ENCODE assay signal across 9 mouse cellular contexts in the genomic region with DNA sequence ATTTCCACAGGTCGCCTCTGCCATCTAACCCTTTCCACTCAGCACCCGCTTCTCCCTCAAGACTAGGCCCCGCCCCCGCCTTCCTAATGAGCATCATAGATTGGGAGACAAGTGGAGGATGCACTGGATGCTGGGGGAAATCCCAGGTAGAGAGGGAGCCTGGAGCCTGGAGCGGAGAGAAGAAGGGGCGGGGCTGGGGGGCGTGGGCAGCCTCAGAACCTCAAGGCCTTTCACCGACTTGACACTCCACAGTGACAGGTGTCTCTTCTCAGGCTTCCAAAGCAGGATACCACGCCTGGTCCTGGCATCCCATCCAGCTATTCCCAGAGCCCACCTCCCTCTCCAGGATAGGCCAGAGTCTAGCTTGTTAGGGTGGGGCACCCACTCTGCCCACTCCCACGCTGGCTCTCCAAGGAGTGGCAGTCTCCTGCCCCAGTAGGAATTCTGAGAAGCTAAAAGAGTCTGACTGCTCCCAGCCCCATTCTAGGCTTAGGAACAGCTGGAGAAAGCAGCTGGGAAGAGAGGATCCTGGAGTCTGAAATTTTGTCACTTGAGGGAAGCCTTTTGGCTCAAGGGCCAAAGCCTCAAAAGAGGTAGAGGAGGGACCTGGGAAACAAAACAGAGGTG. TPM values are rescaled to one million over a fixed set of nuclear protein-coding genes. Genes with fewer than 3 reads are reported as not detected.
A peak's percentile ranks its signal among the peaks of the same experiment; 100 is the strongest.
DNase-seq lines count a peak whose midpoint lies in the region; ATAC-seq lines count a peak whose summit lies in the region.
"Had no signal": no experiment of that assay in that cellular context is flagged by ENCODE, and none has a peak within 500 bp of the region (broad histone marks: within the 10 kb centered on the region; RNA-seq: fewer than 3 reads in every experiment).

No protein-coding gene starts in this region.

- H3K4me1 ChIP-seq in heart, embryonic 15.5 days (replicated peaks) = peaks cover 56% of the 10 kb centered on the region
- H3K4me1 ChIP-seq in limb, embryonic 15.5 days = peaks cover 43% of the 10 kb centered on the region
- H3K4me1 ChIP-seq in stomach, embryonic 14.5 days (ENCODE audit: control insufficient read depth, insufficient read depth, low read length) = peaks cover 42% of the 10 kb centered on the region

- H3K4me2 ChIP-seq in heart, embryonic 15.5 days = peak overlapping the region; percentile 88
- H3K4me2 ChIP-seq in limb, embryonic 15.5 days = peak overlapping the region; percentile 78
- H3K4me2 ChIP-seq in stomach, embryonic 14.5 days (replicated peaks; ENCODE audit: low read depth, low read length) = peak overlapping the region; percentile 92

- peak overlapping the region; percentile 93 for H3K4me3 ChIP-seq in heart, embryonic 15.5 days
- peak overlapping the region; percentile 96 for H3K4me3 ChIP-seq in limb, embryonic 15.5 days
- peak overlapping the region; percentile 96 for H3K4me3 ChIP-seq in stomach, embryonic 14.5 days (ENCODE audit: low read depth, low read length)

- peak; percentile 27; the same call in 1 of the 2 replicates for ATAC-seq in heart, embryonic 15.5 days (replicated peaks; ENCODE audit: insufficient number of reproducible peaks, insufficient read depth, low FRiP score, low read depth)
- ATAC-seq in limb, embryonic 15.5 days (ENCODE audit: insufficient number of reproducible peaks, low FRiP score, low TSS enrichment, low read depth) = peak; percentile 64
- peak; percentile 57 for ATAC-seq in stomach, embryonic 14.5 days (ENCODE audit: insufficient number of reproducible peaks, insufficient read depth, low FRiP score, low read depth)
- ATAC-seq in megakaryocyte-erythroid progenitor cell, adult 5-6 weeks (replicated peaks; ENCODE audit: low FRiP score, low TSS enrichment, poor library complexity, severe bottlenecking) = no peak
- ATAC-seq: Patski had no signal

- peaks cover 19% of the 10 kb centered on the region; the same call in 1 of the 2 replicates for H3K36me3 ChIP-seq in heart, embryonic 15.5 days
- peaks cover 32% of the 10 kb centered on the region for H3K36me3 ChIP-seq in limb, embryonic 15.5 days
- H3K36me3 ChIP-seq in stomach, embryonic 14.5 days (ENCODE audit: control insufficient read depth, insufficient read depth, low read length) = peaks cover 21% of the 10 kb centered on the region

- 24% methylated on average over 10 of the region's 10 CpGs for WGBS in heart, embryonic 15.5 days
- WGBS in limb, embryonic 15.5 days = 17% methylated on average over 10 of the region's 10 CpGs
- WGBS in stomach, embryonic 14.5 days = 6% methylated on average over 10 of the region's 10 CpGs

- H3K27ac ChIP-seq in heart, embryonic 15.5 days = peak overlapping the region; percentile 87
- peak overlapping the region; percentile 96 for H3K27ac ChIP-seq in limb, embryonic 15.5 days
- H3K27ac ChIP-seq in stomach, embryonic 14.5 days (ENCODE audit: low read length) = peak overlapping the region; percentile 92

- H3K9ac ChIP-seq in heart, embryonic 15.5 days = peak overlapping the region; percentile 93
- H3K9ac ChIP-seq in limb, embryonic 15.5 days = no peak overlapping the region
- H3K9ac ChIP-seq in stomach, embryonic 14.5 days (replicated peaks; ENCODE audit: low read depth, low read length) = peak overlapping the region; percentile 96; the same call in 1 of the 2 replicates

- H3K9me3 ChIP-seq in heart, embryonic 15.5 days (replicated peaks) = no peaks in the 10 kb centered on the region
- no peaks in the 10 kb centered on the region for H3K9me3 ChIP-seq in limb, embryonic 15.5 days
- H3K9me3 ChIP-seq in stomach, embryonic 14.5 days (ENCODE audit: control insufficient read depth, low read depth, low read length) = no peaks in the 10 kb centered on the region

- peak; percentile 59 for DNase-seq in kidney, postnatal 10 days
- no peak for DNase-seq in kidney, adult 8-10 months
- peak; percentile 68 for DNase-seq in cerebellum, adult 9-10 months
- no peak for DNase-seq in adrenal gland, postnatal 10 days

- 0 out of 2 replicates have a peak, but pooled peaks cover 3% of the 10 kb centered on the region for H3K27me3 ChIP-seq in heart, embryonic 15.5 days
- peaks cover 8% of the 10 kb centered on the region; the same call in 1 of the 2 replicates for H3K27me3 ChIP-seq in limb, embryonic 15.5 days
- H3K27me3 ChIP-seq in stomach, embryonic 14.5 days (ENCODE audit: control insufficient read depth, insufficient read depth, low read length) = no peaks in the 10 kb centered on the region
- H3K27me3 ChIP-seq: Patski had no signal

RNA-seq across cellular contexts. Expression of a gene that starts 2.1 kb away (rescaled TPM):
- polyA plus RNA-seq in heart, embryonic 15.5 days (2015; fragmentation: Nextera tagmentation; extraction: Ambion mirVana) = 2.7 and 5.7 TPM in 2 replicates
- polyA plus RNA-seq in limb, embryonic 15.5 days (2015; fragmentation: Nextera tagmentation; extraction: Ambion mirVana) = 4.9 and 5.7 TPM in 2 replicates
- 7.1 and 8.0 TPM in 2 replicates for polyA plus RNA-seq in stomach, embryonic 14.5 days (2014; fragmentation: Nextera tagmentation; extraction: Ambion mirVana)
- 0.82 TPM in 1 of 2 replicates, not detected in the other for total RNA-seq in megakaryocyte-erythroid progenitor cell, adult 5-6 weeks (2014; fragmentation: Nextera tagmentation)
- total RNA-seq in megakaryocyte-erythroid progenitor cell, adult 5-6 weeks (2017) = 0.28 TPM in 1 of 2 replicates, not detected in the other
- 10 to 100 TPM; 12.3 to 15.3 TPM for total RNA-seq in adrenal gland, postnatal 10 days (2021)

RNA-seq across cellular contexts. Expression of a gene that starts 15.3 kb away (rescaled TPM):
- 198 and 242 TPM in 2 replicates for polyA plus RNA-seq in heart, embryonic 15.5 days (2015; fragmentation: Nextera tagmentation; extraction: Ambion mirVana)
- 192 and 215 TPM in 2 replicates for polyA plus RNA-seq in limb, embryonic 15.5 days (2015; fragmentation: Nextera tagmentation; extraction: Ambion mirVana)
- 112 and 122 TPM in 2 replicates for polyA plus RNA-seq in stomach, embryonic 14.5 days (2014; fragmentation: Nextera tagmentation; extraction: Ambion mirVana)
- total RNA-seq in megakaryocyte-erythroid progenitor cell, adult 5-6 weeks (2014; fragmentation: Nextera tagmentation) = 16.1 and 17.8 TPM in 2 replicates
- total RNA-seq in megakaryocyte-erythroid progenitor cell, adult 5-6 weeks (2017) = 5.4 and 14.2 TPM in 2 replicates
- total RNA-seq in adrenal gland, postnatal 10 days (2021) = 100 to 1,000 TPM; 161 to 189 TPM

RNA-seq across cellular contexts. Expression of a gene that starts 24.5 kb away (rescaled TPM):
- 8.7 TPM in 2 replicates for polyA plus RNA-seq in heart, embryonic 15.5 days (2015; fragmentation: Nextera tagmentation; extraction: Ambion mirVana)
- 6.6 and 6.9 TPM in 2 replicates for polyA plus RNA-seq in limb, embryonic 15.5 days (2015; fragmentation: Nextera tagmentation; extraction: Ambion mirVana)
- polyA plus RNA-seq in stomach, embryonic 14.5 days (2014; fragmentation: Nextera tagmentation; extraction: Ambion mirVana) = 6.4 and 7.5 TPM in 2 replicates
- total RNA-seq in megakaryocyte-erythroid progenitor cell, adult 5-6 weeks (2014; fragmentation: Nextera tagmentation) = 27.7 and 30.8 TPM in 2 replicates
- total RNA-seq in megakaryocyte-erythroid progenitor cell, adult 5-6 weeks (2017) = 26.5 and 73.4 TPM in 2 replicates
- 1 to 10 TPM; 4.3 to 5.7 TPM for total RNA-seq in adrenal gland, postnatal 10 days (2021)

RNA-seq across cellular contexts. Expression of a gene that starts 37.6 kb away (rescaled TPM):
- polyA plus RNA-seq in heart, embryonic 15.5 days (2015; fragmentation: Nextera tagmentation; extraction: Ambion mirVana) = 293 and 321 TPM in 2 replicates
- 184 and 195 TPM in 2 replicates for polyA plus RNA-seq in limb, embryonic 15.5 days (2015; fragmentation: Nextera tagmentation; extraction: Ambion mirVana)
- 215 and 216 TPM in 2 replicates for polyA plus RNA-seq in stomach, embryonic 14.5 days (2014; fragmentation: Nextera tagmentation; extraction: Ambion mirVana)
- total RNA-seq in megakaryocyte-erythroid progenitor cell, adult 5-6 weeks (2014; fragmentation: Nextera tagmentation) = 115 and 148 TPM in 2 replicates
- total RNA-seq in megakaryocyte-erythroid progenitor cell, adult 5-6 weeks (2017) = 43.8 and 55.9 TPM in 2 replicates
- 100 to 1,000 TPM; 327 to 377 TPM for total RNA-seq in adrenal gland, postnatal 10 days (2021)

RNA-seq across cellular contexts. Expression of a gene that starts 52.2 kb away (rescaled TPM):
- 0.64 and 2.5 TPM in 2 replicates for polyA plus RNA-seq in heart, embryonic 15.5 days (2015; fragmentation: Nextera tagmentation; extraction: Ambion mirVana)
- polyA plus RNA-seq in limb, embryonic 15.5 days (2015; fragmentation: Nextera tagmentation; extraction: Ambion mirVana) = 1.2 and 1.6 TPM in 2 replicates
- 7.9 and 9.7 TPM in 2 replicates for polyA plus RNA-seq in stomach, embryonic 14.5 days (2014; fragmentation: Nextera tagmentation; extraction: Ambion mirVana)
- not detected in 2 replicates for total RNA-seq in megakaryocyte-erythroid progenitor cell, adult 5-6 weeks (2014; fragmentation: Nextera tagmentation)
- not detected in 2 replicates for total RNA-seq in megakaryocyte-erythroid progenitor cell, adult 5-6 weeks (2017)
- total RNA-seq in adrenal gland, postnatal 10 days (2021) = 10 to 100 TPM; 21.2 to 34.3 TPM

Comparison
In these comparisons a context has a peak if more than half of its experiments do, and no peak if none do; other contexts are left out.
1. DNase-seq: peak in kidney, postnatal 10 days (single experiment) and cerebellum, adult 9-10 months (single experiment); none in kidney, adult 8-10 months (0 of 2) and adrenal gland, postnatal 10 days (single experiment).
2. Peak in every context shown above with its lines, with median percentiles within 50 percentile points of each other: H3K27ac ChIP-seq, H3K4me2 ChIP-seq and H3K4me3 ChIP-seq.